Mouse (Mus musculus): ENCODE data around the gene Dpm3.

DNA sequence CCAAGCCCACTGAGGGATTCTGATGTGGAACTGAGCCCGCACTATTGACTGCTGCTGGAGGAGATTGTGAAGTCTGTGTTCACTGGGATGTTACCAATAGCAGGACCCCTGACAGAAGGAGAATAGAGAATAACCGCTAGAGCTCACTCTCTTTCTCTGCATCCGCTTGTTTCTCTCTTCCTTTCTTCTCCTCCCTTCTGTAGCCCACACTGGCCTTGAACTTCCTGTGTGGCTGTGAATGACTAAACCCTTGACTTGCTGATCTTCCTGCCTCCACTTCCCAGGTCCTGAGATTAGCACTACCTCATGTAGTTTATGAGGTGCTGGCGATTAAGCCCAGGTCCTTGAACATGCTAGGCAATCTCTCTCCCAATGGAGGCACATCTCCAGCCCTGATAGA, 11.7 kb upstream of the Dpm3 start:
- TF ChIP-seq CTCF (IDR thresholded peaks at IDR 0.05; ENCODE audit: extremely low read depth, insufficient read depth, insufficient read length, insufficient replicate concordance) = no peak
- no peak for TF ChIP-seq POLR2A (IDR thresholded peaks at IDR 0.05; ENCODE audit: low read depth, low read length)

Data from spleen, adult 2 months (tissue).